Mouse (Mus musculus): ENCODE measurements at regions not wholly inside any gene's neighbourhood (a gene's known extent, or its start where the extent isn't known, plus 50 kb on each side); places are given as distances from the start of the nearest gene placed in this dataset.

- no peak for DNase-seq
Observed at GRCm38 (mm10) chr2:138640654-138641053, 384.3 kb downstream of the Btbd3 start.

- no peak for DNase-seq
Observed at GRCm38 (mm10) chr2:138641335-138641734, 385.0 kb downstream of the Btbd3 start.

- no peak for DNase-seq
Observed at GRCm38 (mm10) chr2:138648616-138649015, 392.3 kb downstream of the Btbd3 start.

- no peak for DNase-seq
Observed at GRCm38 (mm10) chr2:138659376-138659775, 403.0 kb downstream of the Btbd3 start.

GRCm38 (mm10) chr2:138670307-138670706, 413.9 kb downstream of the Btbd3 start:
- no peak for DNase-seq

GRCm38 (mm10) chr2:138674801-138675200, 418.4 kb downstream of the Btbd3 start:
- no peak for DNase-seq

- DNase-seq = peak in 1 of 2 experiments; percentile 22
Observed at GRCm38 (mm10) chr2:138675229-138676065, 419.1 kb downstream of the Btbd3 start.

- no peak for DNase-seq
Observed at GRCm38 (mm10) chr2:138688140-138688871, 431.9 kb downstream of the Btbd3 start.

GRCm38 (mm10) chr2:138689497-138689896, 433.1 kb downstream of the Btbd3 start:
- no peak for DNase-seq

GRCm38 (mm10) chr2:138702783-138703182, 446.4 kb downstream of the Btbd3 start:
- DNase-seq = no peak

GRCm38 (mm10) chr2:138703943-138704541, 447.7 kb downstream of the Btbd3 start:
- no peak for DNase-seq

- no peak for DNase-seq
Observed at GRCm38 (mm10) chr2:138708763-138709162, 452.4 kb downstream of the Btbd3 start.

- no peak for DNase-seq
Observed at GRCm38 (mm10) chr2:138733846-138734245, 477.5 kb downstream of the Btbd3 start.

- DNase-seq = no peak
Observed at GRCm38 (mm10) chr2:138744806-138745205, 488.4 kb downstream of the Btbd3 start.

- no peak for DNase-seq
Observed at GRCm38 (mm10) chr2:138760439-138760963, 504.1 kb downstream of the Btbd3 start.

- DNase-seq = no peak
Observed at GRCm38 (mm10) chr2:138761400-138761799, 505.0 kb downstream of the Btbd3 start.

GRCm38 (mm10) chr2:138766275-138766842, 510.0 kb downstream of the Btbd3 start:
- no peak for DNase-seq

- no peak for DNase-seq
Observed at GRCm38 (mm10) chr2:138783781-138784180, 527.4 kb downstream of the Btbd3 start.

GRCm38 (mm10) chr2:138792711-138793450, 536.5 kb downstream of the Btbd3 start:
- DNase-seq = no peak

GRCm38 (mm10) chr2:138806196-138806595, 549.8 kb downstream of the Btbd3 start:
- DNase-seq = no peak

- DNase-seq = no peak
Observed at GRCm38 (mm10) chr2:138809767-138810166, 553.4 kb downstream of the Btbd3 start.

GRCm38 (mm10) chr2:138820489-138820888, 564.1 kb downstream of the Btbd3 start:
- no peak for DNase-seq
